ENCODE assay signal across 19 mouse cellular contexts in the genomic region with DNA sequence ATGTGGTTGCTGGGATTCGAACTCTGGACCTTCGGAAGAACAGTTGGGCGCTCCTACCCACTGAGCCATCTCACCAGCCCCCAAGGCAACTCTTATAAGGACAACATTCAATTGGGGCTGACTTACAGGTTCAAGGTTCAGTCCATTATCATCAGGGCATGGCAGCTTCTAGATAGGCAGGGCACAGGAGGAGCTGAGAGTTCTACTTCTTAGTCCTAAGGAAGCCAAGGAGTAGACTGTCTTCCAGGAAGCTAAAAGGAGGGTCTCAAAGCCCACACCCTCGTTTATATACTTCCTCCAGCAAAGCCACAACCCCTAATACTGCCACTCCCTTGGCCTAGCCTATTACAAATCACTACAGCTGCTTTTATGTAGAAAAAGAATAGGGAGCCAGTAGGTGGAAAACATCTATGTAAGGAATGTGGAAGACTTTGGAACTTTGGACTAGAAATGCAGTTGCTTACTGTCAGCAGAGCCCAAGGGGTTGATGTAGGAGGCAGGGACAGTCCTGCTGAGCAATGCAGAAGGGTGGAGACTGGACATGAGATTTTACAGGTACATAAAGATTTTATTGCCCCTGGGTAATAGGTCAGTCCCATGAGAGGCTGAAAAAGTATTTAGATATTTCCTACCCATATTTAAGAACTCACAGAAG. TPM values are rescaled to one million over a fixed set of nuclear protein-coding genes. Genes with fewer than 3 reads are reported as not detected.
"Had no signal": no experiment of that assay in that cellular context is flagged by ENCODE, and none has a peak within 500 bp of the region (broad histone marks: within the 10 kb centered on the region; RNA-seq: fewer than 3 reads in every experiment).

No protein-coding gene starts in this region.

- H3K4me2 ChIP-seq: limb, embryonic 15.5 days; liver, embryonic 12.5 days; lung, embryonic 14.5 days; neural tube, embryonic 15.5 days; stomach, embryonic 15.5 days had no signal

- ATAC-seq: hindbrain, embryonic 16.5 days; inflammation-experienced regulatory T-cells, adult 6 months; liver, embryonic 12.5 days had no signal

- H3K9ac ChIP-seq: limb, embryonic 15.5 days; liver, embryonic 12.5 days; lung, embryonic 14.5 days; neural tube, embryonic 15.5 days; stomach, embryonic 15.5 days had no signal

- H3K4me3 ChIP-seq: limb, embryonic 15.5 days; liver, embryonic 12.5 days; midbrain, embryonic 10.5 days; myocyte; neural tube, embryonic 15.5 days; stomach, embryonic 15.5 days had no signal

- DNase-seq: layer of hippocampus, postnatal 36 days; lung, embryonic 14.5 days; lung, postnatal 10 days; lung, postnatal 4 days; midbrain, embryonic 14.5 days; right cerebral cortex, postnatal 4 days; thymus, postnatal 14 days had no signal

- H3K4me1 ChIP-seq: limb, embryonic 15.5 days; liver, embryonic 12.5 days; midbrain, embryonic 10.5 days; neural tube, embryonic 15.5 days; stomach, embryonic 15.5 days had no signal

- H3K27ac ChIP-seq: limb, embryonic 15.5 days; liver, embryonic 12.5 days; midbrain, embryonic 10.5 days; neural tube, embryonic 15.5 days; stomach, embryonic 15.5 days had no signal

- H3K27me3 ChIP-seq: limb, embryonic 15.5 days; liver, embryonic 12.5 days; neural tube, embryonic 15.5 days; stomach, embryonic 15.5 days had no signal

- H3K9me3 ChIP-seq: limb, embryonic 15.5 days; liver, embryonic 12.5 days; midbrain, embryonic 10.5 days; neural tube, embryonic 15.5 days; stomach, embryonic 15.5 days had no signal

- H3K36me3 ChIP-seq: limb, embryonic 15.5 days; liver, embryonic 12.5 days; midbrain, embryonic 10.5 days; neural tube, embryonic 15.5 days; stomach, embryonic 15.5 days had no signal

RNA-seq across cellular contexts. Expression of gene Apol10a, which starts 5.4 kb away (rescaled TPM):
- polyA plus RNA-seq: hindbrain, embryonic 16.5 days; inflammation-experienced regulatory T-cells, adult 6 months; limb, embryonic 11.5 days; limb, embryonic 15.5 days; liver, embryonic 16.5 days; lung, embryonic 14.5 days; midbrain, embryonic 10.5 days; midbrain, embryonic 14.5 days; myocyte; neural tube, embryonic 11.5 days; neural tube, embryonic 15.5 days; urinary bladder, adult 2 months had no signal

RNA-seq across cellular contexts. Expression of gene Apol11a, which starts 25.8 kb away (rescaled TPM):
- polyA plus RNA-seq: hindbrain, embryonic 16.5 days; inflammation-experienced regulatory T-cells, adult 6 months; limb, embryonic 11.5 days; limb, embryonic 15.5 days; lung, embryonic 14.5 days; midbrain, embryonic 10.5 days; midbrain, embryonic 14.5 days; neural tube, embryonic 11.5 days; neural tube, embryonic 15.5 days; stomach, embryonic 15.5 days; urinary bladder, adult 2 months had no signal

RNA-seq across cellular contexts. Expression of gene Apol7b, which starts 35.0 kb away (rescaled TPM):
- polyA plus RNA-seq: hindbrain, embryonic 16.5 days; limb, embryonic 11.5 days; limb, embryonic 15.5 days; liver, embryonic 12.5 days; liver, embryonic 16.5 days; lung, embryonic 14.5 days; midbrain, embryonic 10.5 days; midbrain, embryonic 14.5 days; myocyte; neural tube, embryonic 11.5 days; neural tube, embryonic 15.5 days had no signal

RNA-seq across cellular contexts. Expression of gene Apol7c, which starts 50.8 kb away (rescaled TPM):
- polyA plus RNA-seq: hindbrain, embryonic 16.5 days; limb, embryonic 11.5 days; limb, embryonic 15.5 days; liver, embryonic 12.5 days; lung, embryonic 14.5 days; midbrain, embryonic 10.5 days; midbrain, embryonic 14.5 days; myocyte; neural tube, embryonic 11.5 days; neural tube, embryonic 15.5 days had no signal
